In genomic region chr8:90856952-90857351, GRCm38 (mm10) we compare ENCODE assay signal across 33 mouse cellular contexts. TPM values are rescaled to one million over a fixed set of nuclear protein-coding genes. Genes with fewer than 3 reads are reported as not detected.
DNase-seq lines count a peak whose midpoint lies in the region; ATAC-seq and TF ChIP-seq lines count a peak whose summit lies in the region.
"Had no signal": no experiment of that assay in that cellular context is flagged by ENCODE, and none has a peak within 500 bp of the region (broad histone marks: within the 10 kb centered on the region; RNA-seq: fewer than 3 reads in every experiment).

No protein-coding gene starts in this region.

- no peaks in the 10 kb centered on the region for H3K27me3 ChIP-seq in hindbrain, embryonic 10.5 days (ENCODE audit: insufficient read depth, poor library complexity, severe bottlenecking)
- no peaks in the 10 kb centered on the region for H3K27me3 ChIP-seq in hindbrain, postnatal 0 days (ENCODE audit: insufficient read depth, low read length)
- no peaks in the 10 kb centered on the region for H3K27me3 ChIP-seq in neural tube, embryonic 13.5 days
- H3K27me3 ChIP-seq in neural tube, embryonic 15.5 days (replicated peaks), result no peaks in the 10 kb centered on the region
- H3K27me3 ChIP-seq in embryonic facial prominence, embryonic 10.5 days (replicated peaks; ENCODE audit: low read depth, poor library complexity, severe bottlenecking), result no peaks in the 10 kb centered on the region
- H3K27me3 ChIP-seq: heart, embryonic 12.5 days; hindbrain, embryonic 15.5 days; limb, embryonic 12.5 days had no signal

- 0 out of 2 replicates have a peak, but pooled peaks cover 4% of the 10 kb centered on the region for H3K36me3 ChIP-seq in hindbrain, embryonic 10.5 days
- H3K36me3 ChIP-seq in hindbrain, postnatal 0 days (ENCODE audit: insufficient read depth, low read length), result no peaks in the 10 kb centered on the region
- H3K36me3 ChIP-seq in neural tube, embryonic 13.5 days, result no peaks in the 10 kb centered on the region
- H3K36me3 ChIP-seq in neural tube, embryonic 15.5 days, result no peaks in the 10 kb centered on the region
- H3K36me3 ChIP-seq in embryonic facial prominence, embryonic 10.5 days (replicated peaks), result peaks cover 5% of the 10 kb centered on the region
- H3K36me3 ChIP-seq: hindbrain, embryonic 15.5 days; midbrain, embryonic 13.5 days had no signal

- no peaks in the 10 kb centered on the region for H3K9me3 ChIP-seq in hindbrain, embryonic 10.5 days
- H3K9me3 ChIP-seq in hindbrain, postnatal 0 days (ENCODE audit: low read length), result no peaks in the 10 kb centered on the region
- H3K9me3 ChIP-seq in neural tube, embryonic 13.5 days, result no peaks in the 10 kb centered on the region
- H3K9me3 ChIP-seq in neural tube, embryonic 15.5 days (replicated peaks), result no peaks in the 10 kb centered on the region
- H3K9me3 ChIP-seq in embryonic facial prominence, embryonic 10.5 days, result no peaks in the 10 kb centered on the region
- H3K9me3 ChIP-seq: heart, embryonic 12.5 days; hindbrain, embryonic 15.5 days; limb, embryonic 12.5 days; megakaryocyte, embryonic 14.5 days; midbrain, embryonic 13.5 days had no signal

- H3K9ac ChIP-seq in hindbrain, postnatal 0 days (replicated peaks; ENCODE audit: low read length), result no peak overlapping the region
- H3K9ac ChIP-seq in neural tube, embryonic 13.5 days, result no peak overlapping the region
- H3K9ac ChIP-seq in neural tube, embryonic 15.5 days (replicated peaks), result no peak overlapping the region
- H3K9ac ChIP-seq: heart, embryonic 12.5 days; hindbrain, embryonic 15.5 days; limb, embryonic 12.5 days; liver, embryonic 14.5 days; lung, embryonic 14.5 days; midbrain, embryonic 13.5 days had no signal

- no peak for DNase-seq in hindbrain, embryonic 10.5 days (ENCODE audit: low spot score)
- no peak for DNase-seq in hindbrain, postnatal 0 days (ENCODE audit: low spot score)
- DNase-seq in embryonic facial prominence, embryonic 10.5 days (ENCODE audit: low spot score), result no peak
- DNase-seq in kidney, postnatal 25 days, result no peak
- DNase-seq in adrenal gland, adult 18-20 months (ENCODE audit: low spot score in 2 of 2), result no peak
- DNase-seq in testis, postnatal 14 days (ENCODE audit: low spot score), result no peak
- DNase-seq: adrenal gland, postnatal 10 days; cerebellum, adult 2 months; cerebellum, postnatal 14 days; gastrocnemius, adult 2 months; gastrocnemius, postnatal 36 days; heart, adult 18-20 months; heart, postnatal 10 days; kidney, adult 8-10 months; lung, embryonic 14.5 days; right cerebral cortex, postnatal 25 days; thymus, adult 18-20 months; thymus, postnatal 25 days had no signal

- peak overlapping the region; percentile 53 for H3K27ac ChIP-seq in hindbrain, embryonic 10.5 days
- H3K27ac ChIP-seq in hindbrain, postnatal 0 days, result no peak overlapping the region
- 0 out of 2 replicates have a peak overlapping the region, but pooled peaks have one; percentile 4 for H3K27ac ChIP-seq in neural tube, embryonic 13.5 days (replicated peaks)
- H3K27ac ChIP-seq in neural tube, embryonic 15.5 days (replicated peaks), result no peak overlapping the region
- peak overlapping the region; percentile 60; the same call in 1 of the 2 replicates for H3K27ac ChIP-seq in embryonic facial prominence, embryonic 10.5 days (replicated peaks)
- H3K27ac ChIP-seq: gastrocnemius, adult 2 months; hindbrain, embryonic 15.5 days; kidney, postnatal 0 days; limb, embryonic 12.5 days; liver, embryonic 14.5 days; midbrain, embryonic 13.5 days had no signal

- H3K4me1 ChIP-seq in hindbrain, embryonic 10.5 days (replicated peaks), result peaks cover 61% of the 10 kb centered on the region
- peaks cover 9% of the 10 kb centered on the region; the same call in 1 of the 2 replicates for H3K4me1 ChIP-seq in hindbrain, postnatal 0 days (ENCODE audit: insufficient read depth, low read length)
- H3K4me1 ChIP-seq in neural tube, embryonic 13.5 days (replicated peaks), result peaks cover 51% of the 10 kb centered on the region
- peaks cover 33% of the 10 kb centered on the region for H3K4me1 ChIP-seq in neural tube, embryonic 15.5 days
- peaks cover 58% of the 10 kb centered on the region for H3K4me1 ChIP-seq in embryonic facial prominence, embryonic 10.5 days

- no peak overlapping the region for H3K4me3 ChIP-seq in hindbrain, embryonic 10.5 days
- no peak overlapping the region for H3K4me3 ChIP-seq in hindbrain, postnatal 0 days (ENCODE audit: low read length)
- no peak overlapping the region for H3K4me3 ChIP-seq in neural tube, embryonic 13.5 days
- no peak overlapping the region for H3K4me3 ChIP-seq in neural tube, embryonic 15.5 days (replicated peaks)
- H3K4me3 ChIP-seq in embryonic facial prominence, embryonic 10.5 days, result no peak overlapping the region
- H3K4me3 ChIP-seq: gastrocnemius, adult 2 months; heart, embryonic 12.5 days; hindbrain, embryonic 15.5 days; limb, embryonic 12.5 days; megakaryocyte, embryonic 14.5 days; midbrain, embryonic 13.5 days had no signal

- no peak for TF ChIP-seq CTCF in hindbrain, postnatal 0 days (IDR thresholded peaks at IDR 0.05; ENCODE audit: low read depth)

- H3K4me2 ChIP-seq in hindbrain, postnatal 0 days (ENCODE audit: low read depth, low read length), result no peak overlapping the region
- H3K4me2 ChIP-seq in neural tube, embryonic 13.5 days, result no peak overlapping the region
- H3K4me2 ChIP-seq in neural tube, embryonic 15.5 days, result no peak overlapping the region
- H3K4me2 ChIP-seq: heart, embryonic 12.5 days; hindbrain, embryonic 15.5 days; limb, embryonic 12.5 days; lung, embryonic 14.5 days; midbrain, embryonic 13.5 days had no signal

- 34% methylated on average over 1 of the region's 1 CpGs for WGBS in hindbrain, embryonic 10.5 days
- WGBS in hindbrain, postnatal 0 days, result 59% methylated on average over 1 of the region's 1 CpGs
- 25% methylated on average over 1 of the region's 1 CpGs for WGBS in neural tube, embryonic 13.5 days
- 26% methylated on average over 1 of the region's 1 CpGs for WGBS in neural tube, embryonic 15.5 days
- 34% methylated on average over 1 of the region's 1 CpGs for WGBS in embryonic facial prominence, embryonic 10.5 days

- ATAC-seq in hindbrain, postnatal 0 days, result no peak
- ATAC-seq in neural tube, embryonic 13.5 days (ENCODE audit: low read depth), result no peak
- ATAC-seq in neural tube, embryonic 15.5 days (ENCODE audit: low FRiP score), result no peak
- ATAC-seq: forebrain, embryonic 16.5 days; midbrain, embryonic 13.5 days had no signal

RNA-seq across cellular contexts. Expression of gene Chd9, which starts 28.8 kb away (rescaled TPM):
- polyA plus RNA-seq in hindbrain, embryonic 10.5 days (2016; fragmentation: Nextera tagmentation; extraction: Ambion mirVana), result 38.0 and 40.2 TPM in 2 replicates
- total RNA-seq in hindbrain, postnatal 0 days (2014; rRNA removed), result 87.2 and 112 TPM in 2 replicates
- 103 and 106 TPM in 2 replicates for polyA plus RNA-seq in hindbrain, postnatal 0 days (2015; fragmentation: Nextera tagmentation; extraction: Ambion mirVana)
- polyA plus RNA-seq in neural tube, embryonic 13.5 days (2015; fragmentation: Nextera tagmentation; extraction: Ambion mirVana), result 78.3 and 83.7 TPM in 2 replicates
- polyA plus RNA-seq in neural tube, embryonic 15.5 days (2015; fragmentation: Nextera tagmentation; extraction: Ambion mirVana), result 80.6 and 94.2 TPM in 2 replicates
- 30.3 and 34.2 TPM in 2 replicates for polyA plus RNA-seq in embryonic facial prominence, embryonic 10.5 days (2016; fragmentation: Nextera tagmentation; extraction: Ambion mirVana)
- 10 to 100 TPM; 66.8 to 77.4 TPM for total RNA-seq in adrenal gland, adult 18-20 months (2021)

RNA-seq across cellular contexts. Expression of gene Gm19935, which starts 39.8 kb away (rescaled TPM):
- polyA plus RNA-seq in hindbrain, embryonic 10.5 days (2016; fragmentation: Nextera tagmentation; extraction: Ambion mirVana), result 0.16 and 0.73 TPM in 2 replicates
- 2.0 and 7.2 TPM in 2 replicates for total RNA-seq in hindbrain, postnatal 0 days (2014; rRNA removed)
- 3.9 and 5.5 TPM in 2 replicates for polyA plus RNA-seq in hindbrain, postnatal 0 days (2015; fragmentation: Nextera tagmentation; extraction: Ambion mirVana)
- polyA plus RNA-seq in neural tube, embryonic 13.5 days (2015; fragmentation: Nextera tagmentation; extraction: Ambion mirVana), result 1.7 and 2.0 TPM in 2 replicates
- 3.3 and 4.0 TPM in 2 replicates for polyA plus RNA-seq in neural tube, embryonic 15.5 days (2015; fragmentation: Nextera tagmentation; extraction: Ambion mirVana)
- not detected in 2 replicates for polyA plus RNA-seq in embryonic facial prominence, embryonic 10.5 days (2016; fragmentation: Nextera tagmentation; extraction: Ambion mirVana)
- not detected for total RNA-seq in adrenal gland, adult 18-20 months (2021)
- total RNA-seq: adrenal gland, postnatal 10 days; gastrocnemius, adult 2 months; gastrocnemius, postnatal 36 days; heart, postnatal 10 days; hematopoietic stem cell, adult 5-6 weeks; monocyte, adult 5-6 weeks; neutrophil, adult 5-6 weeks had no signal
- polyA plus RNA-seq: embryonic facial prominence, embryonic 11.5 days; heart, embryonic 12.5 days; intestine, embryonic 14.5 days; limb, embryonic 12.5 days; liver, embryonic 14.5 days; lung, embryonic 14.5 days; midbrain, embryonic 13.5 days had no signal

Comparison
In these comparisons a context has a peak if more than half of its experiments do, and no peak if none do; other contexts are left out.
1. H3K27ac ChIP-seq: peak in hindbrain, embryonic 10.5 days (single experiment), neural tube, embryonic 13.5 days (single experiment) and embryonic facial prominence, embryonic 10.5 days (single experiment); none in hindbrain, postnatal 0 days (single experiment) and neural tube, embryonic 15.5 days (single experiment).